Mouse (Mus musculus) myocyte (in vitro differentiated cells): ENCODE data around the gene Polr1b.

Source experiments
- CEBPB ChIP-seq: IDR thresholded peaks from 2 replicates; pipeline ENCODE4 v1.6.1; 2011; ENCODE audit warnings: mild to moderate bottlenecking, moderate library complexity; ENCODE audit not compliant: poor library complexity, insufficient read depth, severe bottlenecking
- E2F4 ChIP-seq: IDR thresholded peaks from one replicate; pipeline ENCODE4 v1.6.1; 2011; ENCODE audit warnings: mild to moderate bottlenecking, control low read depth, moderate library complexity; ENCODE audit not compliant: insufficient read depth
- MAX ChIP-seq: IDR thresholded peaks from one replicate; pipeline ENCODE4 v1.6.1; 2011; ENCODE audit warnings: low read depth, mild to moderate bottlenecking, control low read depth
- MYOG ChIP-seq, 3 experiments: IDR thresholded peaks; one replicate each; pipeline ENCODE4 v1.6.1; 2011; ENCODE audit warnings: control low read depth in 2 of 3, low read depth in 2 of 3, mild to moderate bottlenecking in 2 of 3; ENCODE audit not compliant: insufficient read length in 2 of 3, control insufficient read depth in 1 of 3, insufficient read depth in 1 of 3
- POLR2A ChIP-seq: IDR thresholded peaks from one replicate; pipeline ENCODE4 v1.6.1; 2011; ENCODE audit warnings: low read depth, mild to moderate bottlenecking, control low read depth, moderate library complexity; ENCODE audit not compliant: insufficient read length
- POLR2AphosphoS2 ChIP-seq: IDR thresholded peaks from one replicate; pipeline ENCODE4 v1.6.1; 2011; ENCODE audit warnings: low read depth, control low read depth; ENCODE audit not compliant: insufficient read length
- TCF12 ChIP-seq: IDR thresholded peaks from one replicate; pipeline ENCODE4 v1.6.1; 2011; ENCODE audit warnings: mild to moderate bottlenecking, control low read depth; ENCODE audit not compliant: poor library complexity, insufficient read depth, severe bottlenecking
- USF1 ChIP-seq: IDR thresholded peaks from one replicate; pipeline ENCODE4 v1.6.1; 2011; ENCODE audit warnings: low read depth, mild to moderate bottlenecking, control low read depth, moderate library complexity

- TF ChIP-seq E2F4: no peak
- TF ChIP-seq MAX: no peak
- no peak for TF ChIP-seq TCF12
- TF ChIP-seq POLR2A: no peak
- TF ChIP-seq POLR2AphosphoS2: no peak
- TF ChIP-seq MYOG (IDR thresholded peaks at IDR 0.05; ENCODE audit: control insufficient read depth in 1 of 3, insufficient read depth in 1 of 3, insufficient read length in 2 of 3, low read depth in 2 of 3): no peak
- no peak for TF ChIP-seq USF1
- no peak for TF ChIP-seq CEBPB
These were observed 72.6 kb downstream of the Polr1b start for GRCm38 (mm10) chr2:129173386-129173785.
